Mouse (Mus musculus) liver, postnatal 0 days (tissue): ENCODE measurements around the gene Fzr1.

ENCODE experiments used
- CTCF ChIP-seq: sonication (generic); IDR thresholded peaks from 2 replicates; pipeline ENCODE4 v1.5.1; 2016; ENCODE audit warnings: antibody characterized with exemption, low read depth
- EP300 ChIP-seq: IDR thresholded peaks from 2 replicates; pipeline ENCODE4 v1.6.1; 2016; ENCODE audit warnings: antibody characterized with exemption, low read depth, mild to moderate bottlenecking

DNA sequence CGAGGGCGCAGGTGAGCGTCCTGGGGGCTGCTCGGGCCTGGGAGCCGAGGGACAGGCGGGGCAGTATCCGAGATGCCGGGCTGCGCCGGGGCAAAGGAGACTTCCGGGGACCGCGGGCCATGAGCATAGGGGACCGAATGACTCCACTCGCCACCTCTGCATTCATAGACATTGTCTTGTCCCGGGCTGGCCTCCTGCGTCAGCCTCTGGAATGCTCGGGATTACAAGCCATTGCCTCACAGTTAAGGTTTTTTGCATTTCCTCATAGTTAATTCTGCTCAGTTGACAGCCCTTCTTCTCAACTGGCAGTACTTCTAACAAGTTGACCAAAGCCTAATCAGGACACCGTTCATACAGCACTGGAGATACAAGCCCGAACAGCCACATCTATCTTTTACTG, 56.9 kb downstream of the Fzr1 start:
- TF ChIP-seq CTCF (no peak), EP300 (no peak)
